Mouse (Mus musculus) lung, embryonic 14.5 days (tissue): Measurements from ENCODE around the gene Slc25a22. TPM values are rescaled to one million over a fixed set of nuclear protein-coding genes. Genes with fewer than 3 reads are reported as not detected.
A peak's percentile ranks its signal among the peaks of the same experiment; 100 is the strongest.

ENCODE experiments used
- ATAC-seq: fragments of 200-750 bp; cut with Nextera tagmentation; 2 replicates; pipeline ENCODE4 v1.8.0; 2017; ENCODE audit warnings: mild to moderate bottlenecking, moderate TSS enrichment, moderate library complexity; ENCODE audit not compliant: insufficient read depth
- DNase-seq: peaks from one replicate; pipeline ENCODE4 v3.0.0-alpha.2; 2015
- H3K27ac ChIP-seq: fragments of 300-500 bp; sonication (generic); 2 replicates; pipeline ENCODE4 v1.5.1; 2014; ENCODE audit warnings: low read depth, mild to moderate bottlenecking, moderate library complexity
- H3K27me3 ChIP-seq: fragments of 300-500 bp; sonication (generic); 2 replicates; pipeline ENCODE4 v1.6.1; 2014; ENCODE audit warnings: low read length, control low read depth; ENCODE audit not compliant: insufficient read depth
- H3K36me3 ChIP-seq: fragments of 300-500 bp; sonication (generic); 2 replicates; pipeline ENCODE4 v1.6.1; 2014; ENCODE audit warnings: control low read depth; ENCODE audit not compliant: insufficient read depth
- H3K4me1 ChIP-seq: fragments of 300-500 bp; sonication (generic); 2 replicates; pipeline ENCODE4 v1.6.1; 2014; ENCODE audit warnings: antibody characterized with exemption, control low read depth; ENCODE audit not compliant: insufficient read depth
- H3K4me2 ChIP-seq: fragments of 300-500 bp; sonication (generic); 2 replicates; pipeline ENCODE4 v1.6.1; 2014; ENCODE audit warnings: mild to moderate bottlenecking
- H3K4me3 ChIP-seq: fragments of 300-500 bp; sonication (generic); 2 replicates; pipeline ENCODE4 v1.5.1; 2014; ENCODE audit warnings: low read depth, low read length
- H3K9ac ChIP-seq: fragments of 300-500 bp; sonication (generic); 2 replicates; pipeline ENCODE4 v1.6.1; 2014
- H3K9me3 ChIP-seq: fragments of 300-500 bp; sonication (generic); 2 replicates; pipeline ENCODE4 v1.6.1; 2016; ENCODE audit warnings: low read depth, low read length, control low read depth
- CTCF ChIP-seq: IDR thresholded peaks from 2 replicates; pipeline ENCODE4 v1.5.1; 2016; ENCODE audit warnings: antibody characterized with exemption, low read depth
- whole genome bisulfite sequencing: fragments of 180-500 bp; shearing (Covaris S2); extraction: QIAGEN DNeasy Blood & Tissue Kit; methylation state at CpG from one replicate; pipeline ENCODE4 v1.1.7; 2014; 5-methylcytosine and 5-hydroxymethylcytosine counted together
- polyA plus RNA-seq: library from polyadenylated mRNA; unstranded; fragments of >200 nt; fragmentation: Nextera tagmentation; extraction: Ambion mirVana; gene quantifications from 2 replicates; pipeline ENCODE4 v1.2.1, GENCODE M21; 2014

Gene Slc25a22
- polyA plus RNA-seq, 1 experiment from 2014 or later: 30.1 TPM

- DNase-seq (no peak), ATAC-seq (no peak)
- Histone ChIP-seq H3K27ac (no peak overlapping the region), H3K36me3 (no peaks in the 10 kb centered on the region), H3K4me1 (no peaks in the 10 kb centered on the region), H3K4me3 (no peak overlapping the region), H3K9me3 (no peaks in the 10 kb centered on the region), H3K27me3 (no peaks in the 10 kb centered on the region), H3K4me2 (no peak overlapping the region), H3K9ac (no peak overlapping the region)
- TF ChIP-seq CTCF: no peak
- WGBS: 68% methylated on average over 9 of the region's 9 CpGs
These were observed 17.5 kb downstream of the Slc25a22 start for GRCm38 (mm10) chr7:141420030-141420702.

GRCm38 (mm10) chr7:141418970-141419369, 18.7 kb downstream of the Slc25a22 start:
- Histone ChIP-seq H3K9me3 (no peaks in the 10 kb centered on the region), H3K27ac (no peak overlapping the region), H3K4me3 (no peak overlapping the region), H3K36me3 (no peaks in the 10 kb centered on the region), H3K4me2 (no peak overlapping the region), H3K27me3 (no peaks in the 10 kb centered on the region), H3K9ac (no peak overlapping the region), H3K4me1 (no peaks in the 10 kb centered on the region)
- ATAC-seq (no peak), DNase-seq (peak; percentile 62)
- 57% methylated on average over 7 of the region's 7 CpGs for WGBS
- no peak for TF ChIP-seq CTCF

GRCm38 (mm10) chr7:141417731-141418681, 19.7 kb downstream of the Slc25a22 start:
- ATAC-seq (no peak), DNase-seq (no peak)
- Histone ChIP-seq H3K27me3 (no peaks in the 10 kb centered on the region), H3K36me3 (no peaks in the 10 kb centered on the region), H3K27ac (no peak overlapping the region), H3K4me1 (peaks cover 2% of the 10 kb centered on the region; the same call in 1 of the 2 replicates), H3K4me2 (no peak overlapping the region), H3K9me3 (no peaks in the 10 kb centered on the region), H3K9ac (no peak overlapping the region), H3K4me3 (no peak overlapping the region)
- TF ChIP-seq CTCF: no peak
- WGBS: 63% methylated on average over 8 of the region's 8 CpGs

GRCm38 (mm10) chr7:141416144-141416841, 21.4 kb downstream of the Slc25a22 start:
- Histone ChIP-seq H3K27ac (no peak overlapping the region), H3K9me3 (no peaks in the 10 kb centered on the region), H3K36me3 (0 out of 2 replicates have a peak, but pooled peaks cover 3% of the 10 kb centered on the region), H3K4me2 (no peak overlapping the region), H3K27me3 (no peaks in the 10 kb centered on the region), H3K4me1 (peaks cover 4% of the 10 kb centered on the region; the same call in 1 of the 2 replicates), H3K4me3 (no peak overlapping the region), H3K9ac (no peak overlapping the region)
- TF ChIP-seq CTCF: no peak
- ATAC-seq (no peak), DNase-seq (no peak)
- 80% methylated on average over 6 of the region's 6 CpGs for WGBS

GRCm38 (mm10) chr7:141413809-141414584, 23.7 kb downstream of the Slc25a22 start, which contains the start of gene Gatd1:
Gene Gatd1, minus strand, starts transcription at chr7:141414136.
- DNase-seq: peak; percentile 100
- H3K9me3 ChIP-seq: no peaks in the 10 kb centered on the region
- H3K9ac ChIP-seq: peak within 1 kb of the TSS; percentile 81
- H3K36me3 ChIP-seq: peaks cover 22% of the 10 kb centered on the region
- peaks cover 4% of the 10 kb centered on the region; the same call in 1 of the 2 replicates for H3K4me1 ChIP-seq
- under 1% methylated on average over 51 of the region's 56 CpGs for WGBS
- H3K4me2 ChIP-seq: peak within 1 kb of the TSS; percentile 92
- H3K4me3 ChIP-seq: peak within 1 kb of the TSS; percentile 77
- TF ChIP-seq CTCF: peak; percentile 47
- no peaks in the 10 kb centered on the region for H3K27me3 ChIP-seq
- peak; percentile 93 for ATAC-seq
- peak within 1 kb of the TSS; percentile 75 for H3K27ac ChIP-seq

- Histone ChIP-seq H3K4me1 (peaks cover 4% of the 10 kb centered on the region; the same call in 1 of the 2 replicates), H3K36me3 (peaks cover 29% of the 10 kb centered on the region), H3K4me2 (peak overlapping the region; percentile 92), H3K9ac (peak overlapping the region; percentile 81), H3K4me3 (peak overlapping the region; percentile 77), H3K27ac (peak overlapping the region; percentile 75), H3K27me3 (no peaks in the 10 kb centered on the region), H3K9me3 (no peaks in the 10 kb centered on the region)
- no peak for TF ChIP-seq CTCF
- peak; percentile 4; the same call in 1 of the 2 replicates for ATAC-seq
- WGBS: 2% methylated on average over 16 of the region's 16 CpGs
- DNase-seq: peak; percentile 30
These were observed 24.4 kb downstream of the Slc25a22 start for GRCm38 (mm10) chr7:141413331-141413730.
